Mouse (Mus musculus): ENCODE measurements around the gene Adcy4. TPM values are rescaled to one million over a fixed set of nuclear protein-coding genes. Genes with fewer than 3 reads are reported as not detected.

Gene Adcy4
- total and polyA plus RNA-seq, 2 experiments from 2014 or later = 10.6 to 17.4 TPM

DNA sequence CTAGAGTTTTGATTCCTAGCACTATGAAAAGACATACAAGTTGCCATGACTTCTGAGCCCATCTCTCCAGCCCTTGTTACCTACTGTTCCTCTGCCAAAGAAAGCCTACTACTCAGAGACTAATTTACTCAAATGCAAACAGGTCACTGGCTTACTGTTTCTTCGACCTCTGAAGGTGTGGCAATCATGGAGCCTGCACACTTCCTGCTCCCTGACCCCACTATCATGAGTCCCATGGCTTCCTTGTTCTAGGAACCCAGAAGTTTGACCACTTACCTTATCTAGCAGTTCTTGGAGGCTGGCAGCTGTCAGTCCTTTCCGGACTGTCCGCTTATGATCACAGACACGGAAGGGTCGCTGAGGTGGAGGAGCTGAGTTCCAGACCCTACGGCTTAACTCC, 26.3 kb downstream of the Adcy4 start:
- Histone ChIP-seq H3K4me2 (ENCODE audit: low read depth, low read length) (0 out of 2 replicates have a peak overlapping the region, but pooled peaks have one; percentile 32), H3K36me3 (replicated peaks; ENCODE audit: control insufficient read depth, insufficient read depth, low read length) (peaks cover 35% of the 10 kb centered on the region), H3K27me3 (ENCODE audit: control insufficient read depth, insufficient read depth, low read length) (peaks cover 12% of the 10 kb centered on the region), H3K4me1 (ENCODE audit: control insufficient read depth, insufficient read depth) (peaks cover 8% of the 10 kb centered on the region; the same call in 1 of the 2 replicates), H3K4me3 (ENCODE audit: low read depth, low read length) (no peak overlapping the region), H3K9ac (replicated peaks; ENCODE audit: low read depth, low read length) (no peak overlapping the region), H3K27ac (ENCODE audit: low read depth) (no peak overlapping the region), H3K9me3 (replicated peaks; ENCODE audit: control insufficient read depth, low read length) (no peaks in the 10 kb centered on the region)
- TF ChIP-seq EP300 (IDR thresholded peaks at IDR 0.05; ENCODE audit: low read depth) (no peak), CTCF (IDR thresholded peaks at IDR 0.05; ENCODE audit: low read depth) (no peak)
- no peak for DNase-seq (ENCODE audit: low spot score)
- 13% methylated on average over 6 of the region's 6 CpGs for WGBS
- no peak for ATAC-seq (ENCODE audit: insufficient read depth, low read depth)

DNA sequence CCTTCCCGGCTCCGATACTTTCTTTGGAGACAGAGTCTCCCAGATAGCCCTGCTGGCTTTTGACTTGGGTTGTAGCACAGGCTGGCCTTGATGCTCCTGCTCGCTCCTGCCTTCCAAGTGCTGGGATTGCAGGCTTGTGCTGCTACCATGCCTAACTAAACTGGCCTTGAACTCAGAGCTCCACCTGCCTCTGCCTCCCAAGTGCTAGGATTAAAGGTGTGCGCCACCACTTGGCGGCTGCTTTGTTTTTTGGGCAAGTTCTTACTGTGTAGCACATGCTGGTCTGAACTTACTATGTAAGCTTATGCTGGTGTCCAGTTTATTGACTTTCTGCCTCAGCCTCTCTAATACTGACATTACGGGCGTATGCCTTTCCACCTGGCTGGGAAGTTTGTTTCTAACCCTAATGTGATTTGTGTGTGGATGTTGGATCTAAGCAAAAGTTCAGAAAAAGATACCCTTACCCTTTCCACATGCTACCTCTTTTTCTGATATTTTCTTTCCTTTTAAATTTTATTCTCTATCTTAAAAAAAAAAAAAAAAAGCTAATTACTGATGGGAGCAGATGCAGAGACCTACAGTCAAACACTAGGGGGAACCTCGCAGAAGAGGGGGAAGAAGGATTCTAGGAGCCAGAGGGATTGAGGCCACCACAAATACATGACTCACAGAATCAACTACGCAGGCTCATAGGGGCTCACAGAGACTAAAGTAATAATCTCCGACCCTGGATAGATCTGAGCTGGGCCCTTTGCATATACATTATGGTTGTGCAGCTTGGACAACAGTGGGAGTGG, 36.6 kb downstream of the Adcy4 start:
- 91% methylated on average over 10 of the region's 10 CpGs for WGBS
- Histone ChIP-seq H3K4me3 (ENCODE audit: low read depth, low read length) (no peak overlapping the region), H3K4me2 (ENCODE audit: low read depth, low read length) (no peak overlapping the region), H3K27me3 (ENCODE audit: control insufficient read depth, insufficient read depth, low read length) (no peaks in the 10 kb centered on the region), H3K9me3 (replicated peaks; ENCODE audit: control insufficient read depth, low read length) (no peaks in the 10 kb centered on the region), H3K4me1 (ENCODE audit: control insufficient read depth, insufficient read depth) (peaks cover 22% of the 10 kb centered on the region), H3K36me3 (replicated peaks; ENCODE audit: control insufficient read depth, insufficient read depth, low read length) (peaks cover 42% of the 10 kb centered on the region), H3K9ac (replicated peaks; ENCODE audit: low read depth, low read length) (no peak overlapping the region), H3K27ac (ENCODE audit: low read depth) (no peak overlapping the region)
- TF ChIP-seq EP300 (IDR thresholded peaks at IDR 0.05; ENCODE audit: low read depth) (no peak), CTCF (IDR thresholded peaks at IDR 0.05; ENCODE audit: low read depth) (no peak)
- no peak for ATAC-seq (ENCODE audit: insufficient read depth, low read depth)
- DNase-seq (ENCODE audit: low spot score) = no peak

DNA sequence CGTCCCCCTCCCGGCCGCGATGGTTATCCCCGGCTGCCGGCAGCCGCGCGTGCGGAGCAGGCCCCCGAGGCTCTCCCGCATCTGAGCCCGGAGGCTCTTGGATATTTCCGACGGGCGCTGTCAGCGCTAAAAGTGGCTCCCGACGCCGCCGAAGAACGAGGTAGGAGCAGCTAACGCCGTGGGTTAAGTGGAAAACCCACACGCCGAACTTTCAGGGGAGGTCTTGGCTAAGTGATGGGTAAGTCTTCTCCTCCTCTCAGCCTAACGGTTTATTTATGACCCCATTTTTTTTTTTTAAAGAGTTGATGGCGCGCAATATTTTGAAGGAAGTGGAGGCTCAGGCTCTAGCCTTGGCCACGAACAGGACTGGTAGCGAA, 38.0 kb downstream of the Adcy4 start:
- no peaks in the 10 kb centered on the region for H3K9me3 ChIP-seq (replicated peaks; ENCODE audit: control insufficient read depth, low read length)
- DNase-seq (ENCODE audit: low spot score) (no peak), ATAC-seq (ENCODE audit: insufficient read depth, low read depth) (no peak)
- H3K4me3 ChIP-seq (ENCODE audit: low read depth, low read length) = peak overlapping the region; percentile 86
- peak overlapping the region; percentile 80 for H3K9ac ChIP-seq (replicated peaks; ENCODE audit: low read depth, low read length)
- TF ChIP-seq EP300 (IDR thresholded peaks at IDR 0.05; ENCODE audit: low read depth) (no peak), CTCF (IDR thresholded peaks at IDR 0.05; ENCODE audit: low read depth) (no peak)
- H3K36me3 ChIP-seq (replicated peaks; ENCODE audit: control insufficient read depth, insufficient read depth, low read length) = peaks cover 41% of the 10 kb centered on the region
- peak overlapping the region; percentile 47; the same call in 1 of the 2 replicates for H3K27ac ChIP-seq (ENCODE audit: low read depth)
- peaks cover 22% of the 10 kb centered on the region for H3K4me1 ChIP-seq (ENCODE audit: control insufficient read depth, insufficient read depth)
- H3K27me3 ChIP-seq (ENCODE audit: control insufficient read depth, insufficient read depth, low read length) = no peaks in the 10 kb centered on the region
- WGBS = under 1% methylated on average over 31 of the region's 31 CpGs
- H3K4me2 ChIP-seq (ENCODE audit: low read depth, low read length) = peak overlapping the region; percentile 89

DNA sequence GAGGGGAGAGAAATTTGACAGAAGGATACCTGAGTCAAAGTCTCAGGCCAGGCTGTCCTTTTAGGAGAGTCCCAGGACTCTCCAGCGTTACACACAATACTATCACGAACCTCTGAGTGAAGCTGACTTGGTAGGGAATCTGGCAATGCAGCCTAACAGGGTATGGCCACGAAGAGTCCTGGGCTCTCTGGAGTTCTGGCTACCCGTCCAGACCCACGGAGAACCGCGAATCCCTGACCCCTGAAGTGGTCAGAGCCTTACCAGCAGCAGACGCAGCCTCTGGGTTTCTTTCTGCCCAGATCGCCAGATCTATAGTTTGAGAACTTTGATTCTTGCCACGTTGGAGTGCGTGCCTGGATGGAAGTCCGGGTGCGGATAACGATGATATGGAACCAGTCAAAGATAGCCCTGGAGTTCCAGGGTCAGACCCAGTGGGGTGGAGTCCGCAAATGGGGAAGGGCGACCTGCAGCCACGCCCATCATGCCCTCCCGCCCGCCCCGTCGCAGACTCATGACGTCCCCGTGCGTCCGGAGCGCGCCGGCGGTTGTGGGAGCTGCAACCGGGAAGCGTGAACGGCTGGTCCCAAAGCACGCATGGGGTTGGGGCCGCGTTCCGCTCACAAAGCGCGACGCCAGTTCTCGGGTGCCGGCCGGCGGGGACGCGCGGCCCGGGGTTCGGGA, 38.6 kb downstream of the Adcy4 start, which contains the start of the genes Dhrs1 and Nop9:
TSS of gene Dhrs1 (minus strand) at position 511 of the 681 bp plus-strand sequence.
TSS of gene Nop9 (plus strand) at position 514 of the 681 bp plus-strand sequence.
- peak; percentile 89 for ATAC-seq (ENCODE audit: insufficient read depth, low read depth)
- Histone ChIP-seq H3K4me1 (ENCODE audit: control insufficient read depth, insufficient read depth) (peaks cover 22% of the 10 kb centered on the region), H3K9me3 (replicated peaks; ENCODE audit: control insufficient read depth, low read length) (no peaks in the 10 kb centered on the region), H3K9ac (replicated peaks; ENCODE audit: low read depth, low read length) (peak within 1 kb of the TSS; percentile 80), H3K36me3 (replicated peaks; ENCODE audit: control insufficient read depth, insufficient read depth, low read length) (peaks cover 41% of the 10 kb centered on the region), H3K4me3 (ENCODE audit: low read depth, low read length) (peak within 1 kb of the TSS; percentile 86), H3K27me3 (ENCODE audit: control insufficient read depth, insufficient read depth, low read length) (no peaks in the 10 kb centered on the region), H3K27ac (ENCODE audit: low read depth) (peak within 1 kb of the TSS; percentile 54; the same call in 1 of the 2 replicates), H3K4me2 (ENCODE audit: low read depth, low read length) (peak within 1 kb of the TSS; percentile 89)
- DNase-seq (ENCODE audit: low spot score) = peak; percentile 84
- TF ChIP-seq EP300 (IDR thresholded peaks at IDR 0.05; ENCODE audit: low read depth) (no peak), CTCF (IDR thresholded peaks at IDR 0.05; ENCODE audit: low read depth) (no peak)
- 1% methylated on average over 47 of the region's 48 CpGs for WGBS

DNA sequence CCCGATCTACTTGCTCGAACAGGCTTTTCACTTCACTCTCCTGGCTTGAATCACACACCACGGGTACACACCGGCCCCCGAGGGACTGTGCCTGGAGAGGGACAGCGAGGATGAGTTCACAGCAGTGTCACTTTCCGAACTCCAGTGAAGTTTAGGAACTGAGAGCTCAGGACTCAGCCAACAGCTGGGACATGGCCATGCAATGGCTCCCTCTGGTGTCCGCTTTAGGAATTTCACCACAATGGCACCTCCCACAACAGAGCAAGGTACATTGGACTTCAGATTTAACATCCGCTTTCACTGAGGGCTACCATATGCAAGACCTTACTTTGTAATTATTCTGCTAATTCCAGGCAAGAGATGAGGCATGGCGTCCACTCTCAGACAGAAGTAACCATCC, 40.2 kb downstream of the Adcy4 start:
- TF ChIP-seq CTCF (IDR thresholded peaks at IDR 0.05; ENCODE audit: low read depth) (peak; percentile 97), EP300 (IDR thresholded peaks at IDR 0.05; ENCODE audit: low read depth) (no peak)
- H3K4me3 ChIP-seq (ENCODE audit: low read depth, low read length) = no peak overlapping the region
- ATAC-seq (ENCODE audit: insufficient read depth, low read depth) = peak; percentile 64
- DNase-seq (ENCODE audit: low spot score) = peak; percentile 67
- H3K27ac ChIP-seq (ENCODE audit: low read depth) = no peak overlapping the region
- no peaks in the 10 kb centered on the region for H3K9me3 ChIP-seq (replicated peaks; ENCODE audit: control insufficient read depth, low read length)
- H3K9ac ChIP-seq (replicated peaks; ENCODE audit: low read depth, low read length) = no peak overlapping the region
- WGBS = 17% methylated on average over 10 of the region's 10 CpGs
- peaks cover 44% of the 10 kb centered on the region for H3K36me3 ChIP-seq (replicated peaks; ENCODE audit: control insufficient read depth, insufficient read depth, low read length)
- peaks cover 22% of the 10 kb centered on the region for H3K4me1 ChIP-seq (ENCODE audit: control insufficient read depth, insufficient read depth)
- peak overlapping the region; percentile 14; the same call in 1 of the 2 replicates for H3K4me2 ChIP-seq (ENCODE audit: low read depth, low read length)
- no peaks in the 10 kb centered on the region for H3K27me3 ChIP-seq (ENCODE audit: control insufficient read depth, insufficient read depth, low read length)
